Mouse (Mus musculus) hindbrain, embryonic 14.5 days (tissue): Measurements from ENCODE around the gene Grin2d. TPM values are rescaled to one million over a fixed set of nuclear protein-coding genes. Genes with fewer than 3 reads are reported as not detected.

ENCODE experiments used
- ATAC-seq: fragments of 200-750 bp; cut with Nextera tagmentation; 2 replicates; pipeline ENCODE4 v1.8.0; 2017; ENCODE audit warnings: moderate number of reproducible peaks, mild to moderate bottlenecking, moderate TSS enrichment, moderate library complexity; ENCODE audit not compliant: low FRiP score
- DNase-seq: peaks from one replicate; pipeline ENCODE4 v3.0.0-alpha.2; 2015; ENCODE audit warnings: low spot score
- H3K27ac ChIP-seq: fragments of 300-500 bp; sonication (generic); 2 replicates; pipeline ENCODE4 v1.5.1; 2014; ENCODE audit warnings: mild to moderate bottlenecking, moderate library complexity
- H3K27me3 ChIP-seq: fragments of 300-500 bp; sonication (generic); 2 replicates; pipeline ENCODE4 v1.6.1; 2014; ENCODE audit warnings: mild to moderate bottlenecking, low read length, mixed read lengths; ENCODE audit not compliant: control insufficient read depth, insufficient read depth
- H3K36me3 ChIP-seq: fragments of 300-500 bp; sonication (generic); replicated peaks from 2 replicates; pipeline ENCODE4 v1.6.1; 2014; ENCODE audit not compliant: control insufficient read depth, insufficient read depth
- H3K4me1 ChIP-seq: fragments of 300-500 bp; sonication (generic); replicated peaks from 2 replicates; pipeline ENCODE4 v1.6.1; 2014; ENCODE audit warnings: antibody characterized with exemption, low read length, mixed read lengths; ENCODE audit not compliant: control insufficient read depth, insufficient read depth
- H3K4me2 ChIP-seq: fragments of 300-500 bp; sonication (generic); replicated peaks from 2 replicates; pipeline ENCODE4 v1.6.1; 2014; ENCODE audit warnings: mild to moderate bottlenecking, moderate library complexity
- H3K4me3 ChIP-seq: fragments of 300-500 bp; sonication (generic); replicated peaks from 2 replicates; pipeline ENCODE4 v1.5.1; 2014; ENCODE audit warnings: mild to moderate bottlenecking, low read length
- H3K9ac ChIP-seq: fragments of 300-500 bp; sonication (generic); 2 replicates; pipeline ENCODE4 v1.6.1; 2014
- H3K9me3 ChIP-seq: fragments of 300-500 bp; sonication (generic); 2 replicates; pipeline ENCODE4 v1.6.1; 2016; ENCODE audit warnings: low read length; ENCODE audit not compliant: control insufficient read depth
- WGBS: fragments of 180-500 bp; shearing (Covaris S2); extraction: QIAGEN DNeasy Blood & Tissue Kit; methylation state at CpG from one replicate; pipeline ENCODE4 v1.1.7; 2014; 5-methylcytosine and 5-hydroxymethylcytosine counted together
- polyA plus RNA-seq: library from polyadenylated mRNA; unstranded; fragments of >200 nt; fragmentation: Nextera tagmentation; extraction: Ambion mirVana; gene quantifications from 2 replicates; pipeline ENCODE4 v1.2.1, GENCODE M21; 2014

Grin2d gene
- polyA plus RNA-seq, 1 experiment from 2014 or later, result 4.3 TPM

DNA sequence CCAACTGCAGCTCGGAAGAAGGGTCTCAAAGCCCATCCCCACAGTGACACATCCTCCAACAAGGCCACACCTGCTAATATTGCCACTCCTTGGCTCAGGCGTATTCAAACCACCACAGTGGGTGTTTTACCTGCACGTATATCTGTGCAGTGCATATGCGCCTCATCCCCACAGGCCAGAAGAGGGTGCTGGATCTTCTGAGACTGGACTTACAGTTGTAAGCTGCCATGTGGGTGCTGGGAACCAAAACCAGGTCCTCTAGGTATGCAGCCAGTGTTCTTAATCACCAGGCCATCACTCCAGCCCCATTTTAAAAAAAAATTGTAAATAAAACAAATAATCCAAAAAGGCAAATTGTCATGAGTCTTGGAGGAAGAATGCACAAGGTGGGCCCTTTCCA is 2.4 kb upstream of the Grin2d start:
- Histone ChIP-seq H3K4me2 (no peak overlapping the region), H3K4me3 (no peak overlapping the region), H3K9ac (no peak overlapping the region), H3K4me1 (no peaks in the 10 kb centered on the region), H3K27me3 (no peaks in the 10 kb centered on the region), H3K27ac (no peak overlapping the region), H3K36me3 (peaks cover 99% of the 10 kb centered on the region), H3K9me3 (no peaks in the 10 kb centered on the region)
- no peak for DNase-seq
- 98% methylated on average over 4 of the region's 4 CpGs for WGBS
- ATAC-seq, result no peak

DNA sequence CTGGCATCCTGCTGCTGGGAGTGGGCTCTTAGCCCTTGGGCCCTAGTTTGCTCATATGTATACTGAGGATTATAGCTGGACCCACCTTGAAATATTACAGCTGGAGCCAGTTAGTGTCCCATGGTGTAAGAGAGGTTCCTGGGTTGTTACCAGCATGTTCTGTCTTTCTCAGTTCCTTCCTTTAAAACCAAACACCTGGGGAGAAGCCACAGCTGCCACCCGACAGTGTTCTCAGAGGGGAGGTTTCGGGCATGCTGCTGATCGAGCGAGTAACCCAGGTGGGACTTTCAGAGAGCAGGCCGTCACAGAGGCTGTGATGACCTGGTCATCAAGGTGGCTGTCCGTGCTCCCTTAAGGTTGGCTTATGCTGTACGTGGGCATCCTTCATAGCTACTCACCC is 1.3 kb downstream of the Grin2d start:
- Histone ChIP-seq H3K9ac (no peak overlapping the region), H3K27me3 (no peaks in the 10 kb centered on the region), H3K9me3 (no peaks in the 10 kb centered on the region), H3K4me3 (no peak overlapping the region), H3K27ac (no peak overlapping the region), H3K4me1 (peaks cover 18% of the 10 kb centered on the region), H3K4me2 (no peak overlapping the region), H3K36me3 (peaks cover 77% of the 10 kb centered on the region)
- WGBS, result 95% methylated on average over 7 of the region's 7 CpGs
- DNase-seq, result no peak
- no peak for ATAC-seq

DNA sequence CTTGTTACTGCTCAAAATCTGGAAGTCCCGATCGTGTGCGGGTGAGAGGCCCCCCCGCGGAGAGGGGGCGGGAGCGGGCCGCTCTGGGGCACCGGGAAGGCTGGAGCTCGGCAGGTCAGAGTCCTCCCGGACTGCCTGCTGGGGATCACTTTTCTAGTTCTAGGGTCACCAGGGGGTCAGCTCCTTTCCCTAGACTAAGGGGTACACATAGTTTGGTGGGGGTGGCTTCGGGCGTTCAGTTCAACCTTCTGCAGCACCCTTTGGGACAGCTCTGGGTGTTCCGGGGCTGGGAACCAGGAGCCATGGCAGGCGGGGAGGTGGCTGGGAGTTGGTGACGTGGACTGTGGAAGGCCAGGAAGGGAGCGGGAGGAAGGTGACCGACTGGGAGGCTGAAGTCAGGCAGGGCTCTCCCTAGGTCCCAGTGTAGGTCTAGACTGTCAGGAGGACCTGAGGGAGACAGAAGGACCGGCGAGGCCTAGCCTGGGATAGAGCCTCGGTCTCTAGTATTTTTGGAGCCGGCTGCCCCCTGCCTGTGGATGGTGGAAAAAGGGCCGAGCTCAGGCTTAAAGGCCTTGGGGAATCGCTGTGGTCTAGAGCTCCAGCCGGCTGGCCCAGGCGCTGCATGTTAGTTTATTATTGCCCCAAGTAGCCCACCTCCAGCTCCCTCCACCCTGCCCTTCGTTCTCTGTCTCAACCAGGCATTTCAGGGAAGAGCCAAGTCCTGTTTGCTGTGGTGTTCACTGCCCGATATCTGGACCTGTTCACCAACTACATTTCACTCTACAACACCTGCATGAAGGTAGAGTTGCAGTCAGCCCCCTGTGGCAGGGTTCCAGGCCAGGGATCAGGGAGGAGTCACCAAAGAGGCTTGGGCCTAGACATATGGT is 4.9 kb downstream of the Grin2d start:
- Histone ChIP-seq H3K9ac (peak overlapping the region; percentile 88), H3K27me3 (no peaks in the 10 kb centered on the region), H3K36me3 (peaks cover 41% of the 10 kb centered on the region), H3K4me1 (peaks cover 41% of the 10 kb centered on the region), H3K27ac (peak overlapping the region; percentile 80), H3K4me2 (peak overlapping the region; percentile 71), H3K4me3 (peak overlapping the region; percentile 68), H3K9me3 (no peaks in the 10 kb centered on the region)
- ATAC-seq (peak; percentile 28), DNase-seq (peak; percentile 65)
- 3% methylated on average over 28 of the region's 28 CpGs for WGBS

DNA sequence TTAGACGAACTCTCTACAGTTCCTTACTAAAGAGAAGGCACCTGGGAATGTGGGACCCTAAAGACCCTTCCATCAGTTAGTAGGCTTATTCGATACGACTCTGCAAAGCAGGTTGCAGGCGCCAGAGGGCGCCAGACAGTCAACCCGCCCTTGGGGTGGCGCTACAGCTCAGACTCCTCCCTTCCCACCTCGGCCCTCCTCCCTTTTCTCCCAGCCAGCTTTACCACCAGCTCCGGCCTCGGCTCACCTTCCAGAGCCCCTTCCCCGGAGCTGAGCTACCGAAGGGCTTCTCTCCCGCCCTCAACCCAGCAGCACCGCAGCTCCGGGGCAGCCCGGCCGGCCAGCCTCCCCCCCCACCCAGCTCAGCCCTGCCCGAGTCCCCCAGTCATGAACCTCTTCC is 5.6 kb downstream of the Grin2d start, which contains the start of gene Kdelr1:
TSS of gene Kdelr1 (plus strand) at position 149 of the 400 bp plus-strand sequence.
- Histone ChIP-seq H3K9me3 (no peaks in the 10 kb centered on the region), H3K4me1 (peaks cover 48% of the 10 kb centered on the region), H3K9ac (peak within 1 kb of the TSS; percentile 88), H3K36me3 (peaks cover 35% of the 10 kb centered on the region), H3K27ac (peak within 1 kb of the TSS; percentile 80), H3K4me2 (peak within 1 kb of the TSS; percentile 71), H3K4me3 (peak within 1 kb of the TSS; percentile 68), H3K27me3 (0 out of 2 replicates have a peak, but pooled peaks cover 2% of the 10 kb centered on the region)
- DNase-seq (peak; percentile 95), ATAC-seq (peak; percentile 63)
- under 1% methylated on average over 18 of the region's 18 CpGs for WGBS

DNA sequence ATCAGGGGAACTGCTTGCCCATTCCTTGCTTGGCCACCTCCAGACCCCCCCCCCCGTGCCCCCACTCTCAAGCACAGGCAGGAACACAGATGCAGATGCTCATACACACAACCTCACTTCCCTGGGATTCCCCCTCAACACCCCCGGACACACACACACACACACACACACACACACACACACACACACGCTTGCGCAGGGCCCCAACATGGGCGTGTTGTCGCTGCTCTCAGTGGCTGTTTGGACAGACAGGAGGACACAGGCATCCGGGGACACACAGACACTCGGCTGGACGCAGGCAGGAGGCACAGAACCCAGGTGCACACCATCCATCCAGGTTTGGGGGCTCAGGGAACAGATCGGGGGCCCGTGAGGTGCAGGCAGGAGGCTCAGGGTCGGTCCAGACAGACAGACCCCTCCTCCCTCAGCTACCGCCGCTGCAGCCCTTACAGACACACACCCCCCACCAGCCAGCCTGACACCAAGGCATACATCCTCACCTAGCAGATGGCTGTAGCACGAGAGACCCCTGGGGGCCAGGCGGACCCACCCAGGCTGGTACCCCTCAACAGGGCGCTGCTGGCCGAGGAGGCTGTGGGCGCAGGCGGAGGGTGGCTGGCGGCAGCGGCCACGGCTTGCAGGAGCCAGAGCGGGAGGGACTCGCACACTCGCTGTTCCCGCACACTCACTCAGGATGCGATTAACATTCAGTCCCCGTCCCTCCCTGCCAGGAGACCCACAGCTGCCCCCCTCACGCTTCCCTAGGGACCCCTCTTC is 7.7 kb downstream of the Grin2d start:
- peaks cover 52% of the 10 kb centered on the region for H3K4me1 ChIP-seq
- 0 out of 2 replicates have a peak, but pooled peaks have one; percentile 2 for ATAC-seq

DNA sequence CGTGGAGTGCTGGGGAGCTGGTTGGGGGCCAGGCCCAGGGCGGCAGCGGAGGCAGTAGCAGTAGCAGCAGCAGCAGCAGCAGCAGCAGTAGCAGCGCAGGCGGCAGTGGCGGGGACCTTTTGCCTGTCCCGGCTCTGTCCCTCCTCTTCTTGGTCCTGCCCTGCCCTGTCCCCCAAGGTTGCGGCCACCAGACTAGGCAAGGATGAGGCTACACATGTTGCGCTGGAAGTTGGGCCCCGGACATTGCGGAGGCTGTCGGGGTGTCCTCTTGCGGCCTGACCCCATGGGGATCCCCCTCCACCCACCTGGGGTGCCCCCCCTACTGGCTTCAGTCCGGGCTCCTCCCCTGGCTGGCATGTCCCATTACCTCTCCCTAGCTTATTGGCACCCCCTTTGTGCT is 8.4 kb downstream of the Grin2d start:
- Histone ChIP-seq H3K4me3 (peak overlapping the region; percentile 43), H3K4me1 (peaks cover 48% of the 10 kb centered on the region), H3K9me3 (no peaks in the 10 kb centered on the region), H3K27me3 (peaks cover 10% of the 10 kb centered on the region; the same call in 1 of the 2 replicates), H3K9ac (peak overlapping the region; percentile 77), H3K36me3 (peaks cover 8% of the 10 kb centered on the region), H3K27ac (peak overlapping the region; percentile 57; the same call in 1 of the 2 replicates), H3K4me2 (peak overlapping the region; percentile 78)
- no peak for ATAC-seq
- WGBS, result 4% methylated on average over 11 of the region's 14 CpGs
- no peak for DNase-seq

More for the DNA sequence above, 7.7 kb downstream of the Grin2d start:
- Histone ChIP-seq H3K9me3 (no peaks in the 10 kb centered on the region), H3K4me3 (peak overlapping the region; percentile 43), H3K36me3 (peaks cover 14% of the 10 kb centered on the region), H3K4me2 (peak overlapping the region; percentile 78), H3K27me3 (peaks cover 10% of the 10 kb centered on the region; the same call in 1 of the 2 replicates), H3K9ac (peak overlapping the region; percentile 77), H3K27ac (peak overlapping the region; percentile 57; the same call in 1 of the 2 replicates)
- no peak for DNase-seq
- WGBS, result 1% methylated on average over 30 of the region's 30 CpGs

DNA sequence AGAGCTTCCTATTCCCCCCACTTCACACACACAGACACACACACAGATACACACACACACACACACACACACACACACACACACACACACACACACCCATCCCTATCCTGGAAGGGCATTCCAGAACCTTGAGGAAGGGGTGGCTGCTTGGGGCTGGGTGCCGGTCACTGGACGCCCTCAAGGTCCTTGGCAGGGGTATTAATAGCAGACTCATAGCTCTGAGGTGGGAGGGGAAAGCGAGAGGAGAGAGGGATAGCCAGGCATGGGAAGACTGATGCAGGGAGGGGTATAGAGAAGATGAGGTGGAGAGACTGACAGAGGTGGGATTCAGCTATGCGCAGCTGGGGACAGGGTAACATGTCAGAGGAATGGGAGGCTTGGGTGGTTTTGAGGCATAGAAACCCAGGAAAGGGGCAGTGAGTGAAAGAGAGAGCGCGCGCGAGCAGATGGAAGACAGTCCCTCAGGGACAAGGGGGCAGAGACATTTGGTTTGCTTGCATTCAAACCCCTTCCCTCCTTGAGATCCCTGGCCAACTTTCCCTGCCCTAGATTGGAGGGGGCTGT is 9.0 kb downstream of the Grin2d start:
- Histone ChIP-seq H3K27me3 (peaks cover 10% of the 10 kb centered on the region; the same call in 1 of the 2 replicates), H3K27ac (peak overlapping the region; percentile 52; the same call in 1 of the 2 replicates), H3K9me3 (no peaks in the 10 kb centered on the region), H3K36me3 (0 out of 2 replicates have a peak, but pooled peaks cover 2% of the 10 kb centered on the region), H3K4me2 (peak overlapping the region; percentile 78), H3K9ac (peak overlapping the region; percentile 77), H3K4me1 (peaks cover 42% of the 10 kb centered on the region), H3K4me3 (peak overlapping the region; percentile 43)
- no peak for DNase-seq
- ATAC-seq, result no peak
- 16% methylated on average over 8 of the region's 8 CpGs for WGBS

DNA sequence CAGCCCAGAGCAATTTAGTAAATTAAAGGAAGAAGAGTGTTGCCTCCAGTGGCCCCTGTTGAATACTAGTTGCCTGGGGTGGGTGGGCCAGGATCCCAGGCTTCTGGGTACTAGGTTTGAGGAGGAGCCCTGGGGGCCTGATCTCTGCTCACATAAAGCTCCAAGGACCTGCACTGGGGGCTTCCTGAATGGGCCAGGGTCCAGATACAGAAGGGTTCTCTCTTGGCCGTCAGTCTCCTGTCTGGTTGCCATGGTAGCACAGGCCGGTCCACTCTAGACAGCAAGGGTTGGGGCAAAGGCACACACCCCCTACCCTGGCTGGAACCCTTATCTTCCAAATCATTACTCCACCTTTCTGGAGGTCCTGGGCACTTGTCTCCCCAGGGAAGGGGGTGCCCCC is 10.3 kb downstream of the Grin2d start:
- no peak for DNase-seq
- Histone ChIP-seq H3K4me3 (peak overlapping the region; percentile 4), H3K9me3 (no peaks in the 10 kb centered on the region), H3K27ac (no peak overlapping the region), H3K9ac (peak overlapping the region; percentile 83; the same call in 1 of the 2 replicates), H3K36me3 (no peaks in the 10 kb centered on the region), H3K4me1 (peaks cover 34% of the 10 kb centered on the region; the same call in 1 of the 2 replicates), H3K27me3 (peaks cover 10% of the 10 kb centered on the region; the same call in 1 of the 2 replicates), H3K4me2 (peak overlapping the region; percentile 78)
- no peak for ATAC-seq
- WGBS, result 7% methylated on average over 2 of the region's 2 CpGs
